9 mouse cellular contexts compared by ENCODE assay signal in genomic region chr9:75719952-75720687, GRCm38 (mm10). TPM values are rescaled to one million over a fixed set of nuclear protein-coding genes. Genes with fewer than 3 reads are reported as not detected.
DNase-seq lines count a peak whose midpoint lies in the region; ATAC-seq and TF ChIP-seq lines count a peak whose summit lies in the region.
"Had no signal": no experiment of that assay in that cellular context is flagged by ENCODE, and none has a peak within 500 bp of the region (broad histone marks: within the 10 kb centered on the region; RNA-seq: fewer than 3 reads in every experiment).

No protein-coding gene starts in this region.

- no peaks in the 10 kb centered on the region for H3K4me1 ChIP-seq in kidney, postnatal 0 days (replicated peaks; ENCODE audit: insufficient read depth, low read length)
- H3K4me1 ChIP-seq in liver, adult 2 months (ENCODE audit: control insufficient read depth, insufficient read depth, low read length): no peaks in the 10 kb centered on the region
- H3K4me1 ChIP-seq in neural tube, embryonic 12.5 days: no peaks in the 10 kb centered on the region
- no peaks in the 10 kb centered on the region for H3K4me1 ChIP-seq in thymus, adult 2 months (replicated peaks; ENCODE audit: control insufficient read depth, insufficient read depth, low read length)
- H3K4me1 ChIP-seq: heart, embryonic 13.5 days had no signal

- no peak overlapping the region for H3K4me2 ChIP-seq in kidney, postnatal 0 days (ENCODE audit: low read length)
- H3K4me2 ChIP-seq in neural tube, embryonic 12.5 days (replicated peaks): no peak overlapping the region
- H3K4me2 ChIP-seq: heart, embryonic 13.5 days had no signal

- no peak for TF ChIP-seq POLR2A in liver, adult 2 months (IDR thresholded peaks at IDR 0.05; ENCODE audit: extremely low read depth, insufficient read depth, low read length)
- TF ChIP-seq POLR2A in thymus, adult 2 months (IDR thresholded peaks at IDR 0.05; ENCODE audit: control insufficient read depth, extremely low read depth, insufficient read depth, low read length, poor library complexity): no peak

- peak; percentile 86 for TF ChIP-seq CTCF in kidney, postnatal 0 days (IDR thresholded peaks at IDR 0.05; ENCODE audit: low read depth)
- peak; percentile 81 for TF ChIP-seq CTCF in liver, adult 2 months (IDR thresholded peaks at IDR 0.05; ENCODE audit: low read depth, low read length)
- TF ChIP-seq CTCF in thymus, adult 2 months (IDR thresholded peaks at IDR 0.05; ENCODE audit: borderline replicate concordance, control insufficient read depth, extremely low read depth, insufficient read depth, low read length, poor library complexity): peak; percentile 60; the same call in 1 of the 2 replicates

- H3K79me2 ChIP-seq in liver, adult 2 months (ENCODE audit: control insufficient read depth, insufficient read depth, low read length): no peaks in the 10 kb centered on the region

- no peaks in the 10 kb centered on the region for H3K27me3 ChIP-seq in kidney, postnatal 0 days (ENCODE audit: insufficient read depth, low read length)
- no peaks in the 10 kb centered on the region for H3K27me3 ChIP-seq in liver, adult 2 months (ENCODE audit: control insufficient read depth, insufficient read depth, low read length)
- H3K27me3 ChIP-seq in neural tube, embryonic 12.5 days (replicated peaks): no peaks in the 10 kb centered on the region
- H3K27me3 ChIP-seq in thymus, adult 2 months (ENCODE audit: control insufficient read depth, insufficient read depth, low read length): no peaks in the 10 kb centered on the region
- H3K27me3 ChIP-seq: heart, embryonic 13.5 days had no signal

- 43% methylated on average over 11 of the region's 11 CpGs for WGBS in kidney, postnatal 0 days
- 37% methylated on average over 11 of the region's 11 CpGs for WGBS in liver, adult 2 months
- 36% methylated on average over 11 of the region's 11 CpGs for WGBS in neural tube, embryonic 12.5 days
- WGBS in thymus, adult 2 months: 45% methylated on average over 11 of the region's 11 CpGs

- no peaks in the 10 kb centered on the region for H3K36me3 ChIP-seq in kidney, postnatal 0 days (ENCODE audit: insufficient read depth, low read length)
- no peaks in the 10 kb centered on the region for H3K36me3 ChIP-seq in liver, adult 2 months (ENCODE audit: control insufficient read depth, insufficient read depth, low read length)
- no peaks in the 10 kb centered on the region for H3K36me3 ChIP-seq in neural tube, embryonic 12.5 days
- no peaks in the 10 kb centered on the region for H3K36me3 ChIP-seq in thymus, adult 2 months (ENCODE audit: control insufficient read depth, insufficient read depth, low read length)
- H3K36me3 ChIP-seq: heart, embryonic 13.5 days had no signal

- no peak overlapping the region for H3K9ac ChIP-seq in kidney, postnatal 0 days (ENCODE audit: low read depth, low read length)
- no peak overlapping the region for H3K9ac ChIP-seq in liver, adult 2 months (ENCODE audit: low read depth, low read length)
- no peak overlapping the region for H3K9ac ChIP-seq in neural tube, embryonic 12.5 days
- H3K9ac ChIP-seq: heart, embryonic 13.5 days had no signal

- H3K4me3 ChIP-seq in kidney, postnatal 0 days (replicated peaks; ENCODE audit: low read depth, low read length): no peak overlapping the region
- H3K4me3 ChIP-seq in liver, adult 2 months (ENCODE audit: insufficient read depth, low read depth, low read length): no peak overlapping the region
- H3K4me3 ChIP-seq in neural tube, embryonic 12.5 days: no peak overlapping the region
- no peak overlapping the region for H3K4me3 ChIP-seq in thymus, adult 2 months (ENCODE audit: control insufficient read depth, insufficient read depth, low read length)
- H3K4me3 ChIP-seq: heart, embryonic 13.5 days had no signal

- peak; percentile 62 to 65 for DNase-seq in B cell, adult 2 months
- DNase-seq in adrenal gland, adult 8-10 months: peak; percentile 2
- DNase-seq in embryo, embryonic 11 days: peak; percentile 77
- DNase-seq in gastrocnemius, postnatal 36 days: peak; percentile 37 to 40
- peak; percentile 58 for DNase-seq in kidney, postnatal 0 days (ENCODE audit: low spot score)
- DNase-seq in liver, adult 2 months (ENCODE audit: extremely low read depth, low read depth, low spot score): peak; percentile 30
- DNase-seq in thymus, adult 2 months: peak; percentile 50

- intact Hi-C loops in gastrocnemius, postnatal 36 days (cut with DNase I): no loop called here

- H3K9me3 ChIP-seq in kidney, postnatal 0 days (replicated peaks; ENCODE audit: low read length): no peaks in the 10 kb centered on the region
- H3K9me3 ChIP-seq in neural tube, embryonic 12.5 days: no peaks in the 10 kb centered on the region
- H3K9me3 ChIP-seq: heart, embryonic 13.5 days had no signal

- peak; percentile 61; the same call in 1 of the 2 replicates for ATAC-seq in kidney, postnatal 0 days (replicated peaks; ENCODE audit: low FRiP score, low read depth)
- ATAC-seq in neural tube, embryonic 12.5 days (ENCODE audit: low FRiP score, low read depth): peak; percentile 86

- no peak overlapping the region for H3K27ac ChIP-seq in kidney, postnatal 0 days
- no peak overlapping the region for H3K27ac ChIP-seq in liver, adult 2 months (replicated peaks; ENCODE audit: insufficient read depth, low read depth, low read length)
- no peak overlapping the region for H3K27ac ChIP-seq in neural tube, embryonic 12.5 days
- no peak overlapping the region for H3K27ac ChIP-seq in thymus, adult 2 months (ENCODE audit: control insufficient read depth, insufficient read depth, low read length)
- H3K27ac ChIP-seq: heart, embryonic 13.5 days had no signal

RNA-seq across cellular contexts. Expression of gene Scg3, which starts 36.3 kb away (rescaled TPM):
- total RNA-seq in adrenal gland, adult 8-10 months (2022): 10 to 100 TPM; 31.3 to 44.0 (median 31.5) TPM
- 1 to 10 TPM; 1.3 TPM for total RNA-seq in gastrocnemius, postnatal 36 days (2021)
- polyA plus RNA-seq in kidney, postnatal 0 days (2015; fragmentation: Nextera tagmentation; extraction: Ambion mirVana): 0.18 TPM in 2 replicates
- total RNA-seq in liver, adult 2 months (2014; rRNA removed): not detected in 2 replicates
- not detected in 2 replicates for polyA plus RNA-seq in liver, adult 2 months (2012; rRNA removed)
- polyA plus RNA-seq in neural tube, embryonic 12.5 days (2016; fragmentation: Nextera tagmentation; extraction: Ambion mirVana): 99.8 and 114 TPM in 2 replicates
- polyA plus RNA-seq in thymus, adult 2 months (2012; rRNA removed): 0.15 TPM in 2 replicates

RNA-seq across cellular contexts. Expression of gene Bmp5, which starts 55.0 kb away (rescaled TPM):
- under 1 TPM; 0.22 to 0.67 (median 0.37) TPM for total RNA-seq in adrenal gland, adult 8-10 months (2022)
- 1 to 10 TPM; 1.4 to 1.7 TPM for total RNA-seq in gastrocnemius, postnatal 36 days (2021)
- 0.38 and 0.39 TPM in 2 replicates for polyA plus RNA-seq in kidney, postnatal 0 days (2015; fragmentation: Nextera tagmentation; extraction: Ambion mirVana)
- 9.7 and 14.6 TPM in 2 replicates for total RNA-seq in liver, adult 2 months (2014; rRNA removed)
- 1.2 and 1.7 TPM in 2 replicates for polyA plus RNA-seq in liver, adult 2 months (2012; rRNA removed)
- polyA plus RNA-seq in neural tube, embryonic 12.5 days (2016; fragmentation: Nextera tagmentation; extraction: Ambion mirVana): 5.3 TPM in 2 replicates
- polyA plus RNA-seq in thymus, adult 2 months (2012; rRNA removed): 0.04 and 0.06 TPM in 2 replicates

Comparison
In these comparisons a context has a peak if more than half of its experiments do, and no peak if none do; other contexts are left out.
1. DNase-seq: peak in every context shown above with its lines; median percentile 77 in embryo, embryonic 11 days; 64 in B cell, adult 2 months; 58 in kidney, postnatal 0 days; 50 in thymus, adult 2 months; 38 in gastrocnemius, postnatal 36 days; 30 in liver, adult 2 months; 2 in adrenal gland, adult 8-10 months.
2. RNA of gene Scg3, which starts 36.3 kb away (polyA plus RNA-seq): 99.8 to 114 TPM in neural tube, embryonic 12.5 days; 0.18 TPM in kidney, postnatal 0 days, 0.15 TPM in thymus, adult 2 months and not detected in liver, adult 2 months; every median in the first group is over 10 times any median in the second.
3. Peak in every context shown above with its lines, with median percentiles within 50 percentile points of each other: CTCF ChIP-seq.